9 mouse cellular contexts compared by ENCODE assay signal in the genomic region with DNA sequence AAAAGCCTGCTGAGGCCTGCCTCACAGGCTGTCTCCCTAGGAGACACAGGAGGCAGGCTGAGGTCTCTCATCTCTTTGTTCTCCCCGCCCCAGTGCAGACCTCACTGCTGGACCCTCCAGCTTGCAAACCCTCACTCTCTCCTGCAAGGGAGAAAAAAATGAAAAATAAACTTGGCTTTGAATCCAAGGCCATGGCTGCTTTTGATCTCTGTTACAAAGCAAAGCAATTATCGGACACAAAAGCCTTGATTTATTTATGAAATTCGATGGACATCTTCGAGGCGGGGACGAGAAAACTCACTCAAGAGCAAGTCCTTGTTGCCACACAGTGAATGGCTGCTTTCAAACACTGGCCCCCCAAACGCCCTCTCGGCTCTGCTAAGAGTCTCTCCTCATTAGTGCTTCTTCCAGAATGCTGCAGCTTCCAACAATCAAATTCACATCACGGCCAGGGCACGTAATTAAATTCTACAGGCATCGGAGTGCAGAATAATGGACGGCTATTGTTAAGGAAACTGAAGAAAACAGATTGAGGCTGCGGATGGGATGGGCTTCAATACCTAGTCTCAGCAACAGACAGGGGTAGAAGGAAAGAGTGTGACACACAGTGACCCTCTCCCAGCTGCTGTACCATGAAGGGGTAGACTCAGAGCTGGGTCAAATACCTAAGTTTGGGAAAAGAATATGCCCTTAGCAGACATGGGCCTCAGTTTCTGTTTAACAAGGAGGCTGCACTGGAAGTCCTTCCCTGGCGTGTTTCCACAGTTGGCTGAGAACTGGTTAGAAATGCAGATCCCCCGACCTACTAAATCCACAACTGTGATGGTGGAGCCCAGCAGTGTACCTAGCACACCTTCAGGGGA.
DNase-seq lines count a peak whose midpoint lies in the region.
"Had no signal": no experiment of that assay in that cellular context is flagged by ENCODE, and none has a peak within 500 bp of the region (broad histone marks: within the 10 kb centered on the region; RNA-seq: fewer than 3 reads in every experiment).

No protein-coding gene starts in this region.

- H3K4me3 ChIP-seq in midbrain, embryonic 10.5 days, result peak overlapping the region; percentile 25
- H3K4me3 ChIP-seq: limb, embryonic 12.5 days had no signal

- intact Hi-C loops in heart, postnatal 25 days (cut with DNase I), result no loop called here

- 24% methylated on average over 15 of the region's 15 CpGs for WGBS in midbrain, embryonic 10.5 days

- peaks cover 7% of the 10 kb centered on the region; the same call in 1 of the 2 replicates for H3K9me3 ChIP-seq in midbrain, embryonic 10.5 days (replicated peaks)
- H3K9me3 ChIP-seq: limb, embryonic 12.5 days had no signal

- DNase-seq in Muller cell, postnatal 12 days (ENCODE audit: inconsistent ontology term), result peak; percentile 93
- DNase-seq in adrenal gland, postnatal 25 days, result peak; percentile 13
- DNase-seq in frontal cortex, adult 2 months (ENCODE audit: extremely low spot score in 1 of 2, low spot score in 1 of 2), result peak; percentile 63 to 69
- DNase-seq in midbrain, embryonic 10.5 days (ENCODE audit: low spot score), result peak; percentile 79
- no peak for DNase-seq in heart, postnatal 25 days (ENCODE audit: low spot score)
- no peak for DNase-seq in B cell, adult 2 months
- no peak for DNase-seq in gastrocnemius, postnatal 10 days
- DNase-seq in thymus, postnatal 0 days (ENCODE audit: low spot score), result no peak

- no peaks in the 10 kb centered on the region for H3K27me3 ChIP-seq in midbrain, embryonic 10.5 days (ENCODE audit: low read depth, poor library complexity, severe bottlenecking)
- H3K27me3 ChIP-seq: limb, embryonic 12.5 days had no signal

- H3K36me3 ChIP-seq in midbrain, embryonic 10.5 days, result peaks cover 57% of the 10 kb centered on the region

- peak overlapping the region; percentile 91 for H3K27ac ChIP-seq in midbrain, embryonic 10.5 days (replicated peaks)
- H3K27ac ChIP-seq: limb, embryonic 12.5 days had no signal

- peaks cover 68% of the 10 kb centered on the region for H3K4me1 ChIP-seq in midbrain, embryonic 10.5 days
- H3K4me1 ChIP-seq: limb, embryonic 12.5 days had no signal

Comparison
In these comparisons a context has a peak if more than half of its experiments do, and no peak if none do; other contexts are left out.
1. DNase-seq: peak in Muller cell, postnatal 12 days (single experiment), adrenal gland, postnatal 25 days (single experiment), frontal cortex, adult 2 months (2 of 2) and midbrain, embryonic 10.5 days (single experiment); none in heart, postnatal 25 days (single experiment), B cell, adult 2 months (0 of 2), gastrocnemius, postnatal 10 days (single experiment) and thymus, postnatal 0 days (single experiment).